Mouse (Mus musculus) bone marrow, adult 2 months (tissue): ENCODE data around the gene Dgcr2.

ENCODE experiments used
- CTCF ChIP-seq: fragments of 200-500 bp; IDR thresholded peaks from 2 replicates; pipeline ENCODE4 v1.5.1; 2011; ENCODE audit warnings: low read length, control low read depth; ENCODE audit not compliant: control insufficient read depth, insufficient read depth
- POLR2A ChIP-seq: fragments of 200-500 bp; IDR thresholded peaks from 2 replicates; pipeline ENCODE4 v1.6.1; 2011; ENCODE audit warnings: low read depth, mild to moderate bottlenecking, control low read depth, low read length, borderline replicate concordance; ENCODE audit not compliant: control insufficient read depth

GRCm38 (mm10) chr16:17849486-17849885, 48.9 kb downstream of the Dgcr2 start:
- TF ChIP-seq CTCF (no peak), POLR2A (no peak)
